Mouse (Mus musculus) kidney, adult 2 months (tissue): ENCODE measurements around the gene Tbx2. TPM values are rescaled to one million over a fixed set of nuclear protein-coding genes. Genes with fewer than 3 reads are reported as not detected.
A peak's percentile ranks its signal among the peaks of the same experiment; 100 is the strongest.

Source experiments
- DNase-seq: peaks from one replicate; pipeline ENCODE4 v3.0.0; 2021
- H3K27ac ChIP-seq: fragments of 200-500 bp; 2 replicates; pipeline ENCODE4 v1.5.1; 2012; ENCODE audit warnings: low read depth, low read length, control low read depth, inconsistent platforms; ENCODE audit not compliant: insufficient read depth
- H3K27me3 ChIP-seq: fragments of 200-500 bp; replicated peaks from 2 replicates; pipeline ENCODE4 v1.6.1; 2012; ENCODE audit warnings: mild to moderate bottlenecking, moderate library complexity, low read length, inconsistent platforms; ENCODE audit not compliant: control insufficient read depth, insufficient read depth
- H3K36me3 ChIP-seq: fragments of 200-500 bp; 2 replicates; pipeline ENCODE4 v1.6.1; 2012; ENCODE audit warnings: mild to moderate bottlenecking, moderate library complexity, low read length, inconsistent platforms; ENCODE audit not compliant: control insufficient read depth, insufficient read depth
- H3K4me1 ChIP-seq: fragments of 200-500 bp; 2 replicates; pipeline ENCODE4 v1.6.1; 2011; ENCODE audit warnings: low read length; ENCODE audit not compliant: control insufficient read depth, insufficient read depth
- H3K4me3 ChIP-seq: fragments of 200-500 bp; 2 replicates; pipeline ENCODE4 v1.5.1; 2011; ENCODE audit warnings: mild to moderate bottlenecking, low read depth, low read length, control low read depth; ENCODE audit not compliant: insufficient read depth
- CTCF ChIP-seq: fragments of 200-500 bp; conservative IDR thresholded peaks from 2 replicates; pipeline ENCODE4 v1.5.1; 2011; ENCODE audit warnings: low read depth, mild to moderate bottlenecking, control low read depth, low read length, moderate library complexity, mixed read lengths; ENCODE audit not compliant: insufficient read depth, insufficient read length
- POLR2A ChIP-seq: fragments of 200-500 bp; IDR thresholded peaks from one replicate; pipeline ENCODE4 v1.6.1; 2011; ENCODE audit warnings: low read depth, low read length, control low read depth
- WGBS: fragments of 180-500 bp; shearing (Covaris S2); methylation state at CpG from one replicate; pipeline ENCODE4 v1.1.7; 2018; 5-methylcytosine and 5-hydroxymethylcytosine counted together
- polyA plus RNA-seq: library from polyadenylated mRNA; depleted of rRNA; stranded (reverse); fragments of >200 nt; gene quantifications from 2 replicates; pipeline ENCODE4 v1.2.3, GENCODE M21; 2012

The Tbx2 gene
- polyA plus RNA-seq, 1 experiment: 58.5 TPM

DNA sequence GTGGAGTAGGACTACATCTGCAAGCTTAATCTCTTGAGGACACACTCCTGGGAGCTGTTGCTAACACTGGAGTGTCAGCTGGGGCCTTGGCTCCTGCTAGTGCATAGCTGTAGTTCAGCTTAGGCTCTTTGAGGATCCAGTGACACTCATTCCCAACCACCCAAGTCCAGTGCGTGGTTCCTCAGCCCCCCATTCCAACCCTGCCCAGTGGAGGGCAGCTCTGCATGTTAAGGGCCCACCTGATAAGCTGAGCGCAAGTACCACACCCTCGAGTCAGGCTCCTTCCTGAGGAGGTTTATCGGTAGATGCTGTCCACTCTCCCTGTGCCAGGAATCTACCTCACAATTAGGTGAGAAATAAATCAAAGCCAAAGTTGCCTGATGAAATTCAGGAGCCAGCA, 32.9 kb upstream of the Tbx2 start:
- H3K4me1 ChIP-seq: peaks cover 9% of the 10 kb centered on the region
- H3K36me3 ChIP-seq: no peaks in the 10 kb centered on the region
- TF ChIP-seq POLR2A (no peak), CTCF (no peak)
- H3K27me3 ChIP-seq: no peaks in the 10 kb centered on the region
- H3K4me3 ChIP-seq: no peak overlapping the region
- H3K27ac ChIP-seq: no peak overlapping the region
- no peak for DNase-seq
- WGBS: 72% methylated on average over 4 of the region's 4 CpGs

DNA sequence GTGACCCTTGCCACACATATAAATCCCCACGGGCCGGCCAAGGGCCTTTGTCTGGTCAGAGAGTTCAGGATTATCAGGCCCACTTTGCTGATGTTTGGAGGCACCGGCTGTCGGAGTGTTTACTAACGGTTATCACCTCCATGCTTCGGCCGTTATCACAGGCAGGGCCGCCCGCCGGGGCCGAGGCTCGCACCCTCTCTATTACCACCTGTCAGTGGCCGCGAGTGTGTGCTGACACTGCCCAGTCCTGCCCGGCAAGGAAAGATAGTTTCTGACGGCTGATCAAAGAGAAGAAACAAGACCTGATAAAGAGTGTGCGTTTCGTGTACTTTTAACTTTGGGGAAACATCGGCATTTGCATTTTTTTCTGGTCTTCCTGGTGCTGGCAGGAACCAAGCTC, 32.5 kb upstream of the Tbx2 start:
- no peak for DNase-seq
- no peak overlapping the region for H3K27ac ChIP-seq
- TF ChIP-seq POLR2A: no peak
- TF ChIP-seq CTCF: no peak
- no peaks in the 10 kb centered on the region for H3K36me3 ChIP-seq
- H3K4me3 ChIP-seq: no peak overlapping the region
- WGBS: 48% methylated on average over 19 of the region's 19 CpGs
- H3K27me3 ChIP-seq: no peaks in the 10 kb centered on the region
- H3K4me1 ChIP-seq: peaks cover 9% of the 10 kb centered on the region

DNA sequence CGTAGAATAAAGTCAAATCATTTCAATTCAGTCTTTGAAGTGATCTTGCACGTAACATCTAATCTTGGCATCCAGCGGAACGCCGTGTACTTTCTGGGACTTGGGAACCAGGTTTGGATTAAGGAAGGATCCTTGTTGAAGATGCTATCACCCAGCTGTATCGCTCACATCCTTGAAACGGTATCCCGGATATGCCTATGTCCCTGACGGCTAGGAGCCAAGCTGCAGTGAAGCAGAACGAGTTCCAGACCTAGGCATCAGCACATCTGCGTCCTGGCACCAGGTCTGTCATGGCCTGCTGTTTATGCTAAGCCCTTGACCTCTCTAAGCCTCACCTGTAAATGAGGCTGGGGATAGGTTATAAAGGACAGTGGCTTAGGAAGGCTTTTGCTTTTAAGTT, 32.0 kb upstream of the Tbx2 start:
- no peak overlapping the region for H3K27ac ChIP-seq

DNA sequence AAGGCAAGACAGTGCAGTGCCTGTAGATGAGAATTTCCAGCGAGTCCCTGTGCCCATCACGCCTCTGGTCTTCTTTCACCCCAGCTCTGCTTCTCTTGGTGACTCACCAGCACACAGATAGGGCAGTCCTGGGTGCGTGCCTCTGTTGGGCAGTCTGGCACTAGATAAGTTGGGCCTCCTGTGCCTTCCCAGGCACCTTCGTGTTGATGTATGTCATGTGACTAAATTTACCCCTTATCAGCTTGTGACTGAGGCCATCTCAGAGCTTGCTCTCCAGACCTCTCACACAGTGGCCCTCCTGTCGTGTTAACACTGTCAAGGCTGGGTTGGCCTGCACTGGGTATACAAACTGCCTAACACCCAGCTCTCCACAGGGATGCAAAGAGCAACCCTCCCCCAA, 28.3 kb upstream of the Tbx2 start:
- no peak for DNase-seq
- Histone ChIP-seq H3K27ac (no peak overlapping the region), H3K4me3 (no peak overlapping the region), H3K27me3 (no peaks in the 10 kb centered on the region), H3K36me3 (no peaks in the 10 kb centered on the region), H3K4me1 (peaks cover 9% of the 10 kb centered on the region)
- TF ChIP-seq POLR2A (no peak), CTCF (no peak)
- 87% methylated on average over 5 of the region's 5 CpGs for WGBS

More for the DNA sequence above, 32.0 kb upstream of the Tbx2 start:
- Histone ChIP-seq H3K36me3 (no peaks in the 10 kb centered on the region), H3K4me3 (no peak overlapping the region), H3K4me1 (peaks cover 9% of the 10 kb centered on the region), H3K27me3 (no peaks in the 10 kb centered on the region)
- no peak for TF ChIP-seq POLR2A
- TF ChIP-seq CTCF: no peak
- DNase-seq: peak; percentile 50
- 49% methylated on average over 11 of the region's 11 CpGs for WGBS

DNA sequence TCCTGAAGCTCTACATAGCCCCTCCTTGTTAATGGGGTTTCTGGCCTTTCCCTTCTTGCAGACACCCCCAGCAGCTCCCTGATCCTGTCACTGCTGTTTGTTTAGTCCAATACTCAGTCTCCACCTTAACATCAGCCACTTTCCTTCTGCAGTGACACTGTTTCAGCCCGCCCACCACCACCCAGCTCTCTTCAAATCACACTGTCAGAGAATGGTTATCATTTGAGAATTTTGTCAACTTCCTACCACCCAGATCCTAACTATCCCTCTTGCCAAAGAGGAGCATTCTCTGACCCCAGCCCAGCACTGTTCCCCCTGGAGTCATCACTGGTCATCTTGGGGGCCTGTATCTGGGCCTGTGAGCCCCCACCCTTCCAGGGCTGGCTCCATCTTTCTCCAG, 26.6 kb upstream of the Tbx2 start:
- no peaks in the 10 kb centered on the region for H3K27me3 ChIP-seq
- H3K4me3 ChIP-seq: no peak overlapping the region
- 95% methylated on average over 1 of the region's 1 CpGs for WGBS
- H3K27ac ChIP-seq: no peak overlapping the region
- TF ChIP-seq CTCF (no peak), POLR2A (no peak)
- H3K4me1 ChIP-seq: peaks cover 5% of the 10 kb centered on the region; the same call in 1 of the 2 replicates
- no peaks in the 10 kb centered on the region for H3K36me3 ChIP-seq
- DNase-seq: no peak

DNA sequence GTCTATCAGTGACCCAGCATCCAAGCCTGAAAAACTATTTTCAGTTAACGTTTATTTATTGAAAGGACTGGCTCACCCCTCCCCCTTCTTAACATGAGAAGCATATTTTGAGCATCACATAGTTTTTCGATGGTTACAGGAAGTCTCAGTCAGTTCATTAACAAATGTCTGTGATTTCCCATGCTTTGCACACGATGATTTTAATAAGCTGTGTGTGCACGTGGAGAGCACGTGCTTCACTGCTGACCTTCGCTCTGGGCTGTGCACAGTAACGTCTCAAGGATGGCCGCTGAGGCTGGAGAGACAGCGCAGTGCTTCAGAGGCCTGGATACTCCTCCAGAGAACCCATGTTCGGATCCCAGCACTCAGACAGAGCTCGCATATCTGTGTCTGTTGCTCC, 25.0 kb upstream of the Tbx2 start:
- no peaks in the 10 kb centered on the region for H3K27me3 ChIP-seq
- no peak for TF ChIP-seq POLR2A
- no peak for TF ChIP-seq CTCF
- peak; percentile 47 for DNase-seq
- WGBS: 52% methylated on average over 11 of the region's 11 CpGs
- H3K36me3 ChIP-seq: no peaks in the 10 kb centered on the region
- no peak overlapping the region for H3K4me3 ChIP-seq
- H3K4me1 ChIP-seq: peaks cover 5% of the 10 kb centered on the region
- no peak overlapping the region for H3K27ac ChIP-seq

DNA sequence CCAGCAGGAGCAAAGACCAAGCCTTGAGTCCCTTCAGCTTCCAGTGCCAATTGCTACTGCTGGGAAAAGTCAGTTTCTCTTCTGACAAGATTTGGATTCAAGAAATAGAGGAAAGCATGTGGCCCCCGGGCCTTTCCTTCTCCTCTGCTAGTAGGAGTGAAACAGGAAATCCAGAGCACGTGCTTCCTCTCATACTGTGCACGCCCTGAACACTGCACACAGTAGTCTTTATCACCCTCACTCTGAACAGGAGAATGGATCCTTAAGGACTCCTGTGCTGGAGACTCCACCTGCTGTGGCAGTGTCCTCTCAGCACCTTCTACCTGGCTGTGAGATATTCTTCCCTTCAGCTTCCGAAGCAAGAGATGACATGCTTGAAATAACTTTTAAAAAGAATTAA, 21.1 kb upstream of the Tbx2 start:
- Histone ChIP-seq H3K4me3 (no peak overlapping the region), H3K4me1 (peaks cover 13% of the 10 kb centered on the region), H3K36me3 (no peaks in the 10 kb centered on the region), H3K27ac (no peak overlapping the region), H3K27me3 (no peaks in the 10 kb centered on the region)
- no peak for TF ChIP-seq CTCF
- TF ChIP-seq POLR2A: no peak
- 69% methylated on average over 4 of the region's 4 CpGs for WGBS
- no peak for DNase-seq

DNA sequence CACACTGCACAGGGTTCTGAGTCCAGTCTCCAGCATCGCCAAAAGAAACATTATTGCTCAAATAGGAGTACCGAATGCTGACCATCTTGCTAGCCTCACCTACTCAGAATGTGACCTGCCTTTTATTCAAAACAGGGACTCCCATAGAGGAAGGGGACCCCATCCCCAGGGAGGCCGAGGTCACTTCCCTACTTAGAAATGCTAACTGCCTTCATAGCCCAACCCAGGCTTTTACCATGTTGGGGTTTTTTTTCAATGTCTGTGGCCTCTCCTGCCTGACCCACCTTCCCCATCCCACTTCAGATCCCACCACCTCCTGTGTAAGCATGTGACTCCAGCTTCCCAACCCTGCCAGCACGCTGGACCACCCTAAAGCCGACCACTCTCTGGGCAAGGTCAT, 20.7 kb upstream of the Tbx2 start:
- Histone ChIP-seq H3K27me3 (no peaks in the 10 kb centered on the region), H3K36me3 (no peaks in the 10 kb centered on the region), H3K4me1 (peaks cover 13% of the 10 kb centered on the region), H3K4me3 (no peak overlapping the region), H3K27ac (no peak overlapping the region)
- no peak for DNase-seq
- 89% methylated on average over 5 of the region's 5 CpGs for WGBS
- no peak for TF ChIP-seq CTCF
- no peak for TF ChIP-seq POLR2A
